Mouse (Mus musculus) kidney, adult 2 months (tissue): Measurements from ENCODE around the gene Wsb1.

Source experiments
- CTCF ChIP-seq: fragments of 200-500 bp; conservative IDR thresholded peaks from 2 replicates; pipeline ENCODE4 v1.5.1; 2011; ENCODE audit warnings: low read depth, mild to moderate bottlenecking, control low read depth, low read length, moderate library complexity, mixed read lengths; ENCODE audit not compliant: insufficient read depth, insufficient read length
- POLR2A ChIP-seq: fragments of 200-500 bp; IDR thresholded peaks from one replicate; pipeline ENCODE4 v1.6.1; 2011; ENCODE audit warnings: low read depth, low read length, control low read depth

GRCm38 (mm10) chr11:79290473-79290872 lies 36.0 kb upstream of the Wsb1 start:
- TF ChIP-seq CTCF = peak; percentile 92
- no peak for TF ChIP-seq POLR2A
